Mouse (Mus musculus) embryonic fibroblast, embryonic 13.5 days (primary cell): ENCODE measurements around the gene Ubl7.

Source experiments
- CTCF ChIP-seq: IDR thresholded peaks from 2 replicates; pipeline ENCODE4 v1.5.1; 2011; ENCODE audit warnings: mild to moderate bottlenecking, control low read depth, low read length, moderate library complexity, borderline replicate concordance; ENCODE audit not compliant: insufficient read depth
- POLR2A ChIP-seq: IDR thresholded peaks from 2 replicates; pipeline ENCODE4 v1.6.1; 2011; ENCODE audit warnings: low read depth, mild to moderate bottlenecking, control low read depth, low read length, moderate library complexity

DNA sequence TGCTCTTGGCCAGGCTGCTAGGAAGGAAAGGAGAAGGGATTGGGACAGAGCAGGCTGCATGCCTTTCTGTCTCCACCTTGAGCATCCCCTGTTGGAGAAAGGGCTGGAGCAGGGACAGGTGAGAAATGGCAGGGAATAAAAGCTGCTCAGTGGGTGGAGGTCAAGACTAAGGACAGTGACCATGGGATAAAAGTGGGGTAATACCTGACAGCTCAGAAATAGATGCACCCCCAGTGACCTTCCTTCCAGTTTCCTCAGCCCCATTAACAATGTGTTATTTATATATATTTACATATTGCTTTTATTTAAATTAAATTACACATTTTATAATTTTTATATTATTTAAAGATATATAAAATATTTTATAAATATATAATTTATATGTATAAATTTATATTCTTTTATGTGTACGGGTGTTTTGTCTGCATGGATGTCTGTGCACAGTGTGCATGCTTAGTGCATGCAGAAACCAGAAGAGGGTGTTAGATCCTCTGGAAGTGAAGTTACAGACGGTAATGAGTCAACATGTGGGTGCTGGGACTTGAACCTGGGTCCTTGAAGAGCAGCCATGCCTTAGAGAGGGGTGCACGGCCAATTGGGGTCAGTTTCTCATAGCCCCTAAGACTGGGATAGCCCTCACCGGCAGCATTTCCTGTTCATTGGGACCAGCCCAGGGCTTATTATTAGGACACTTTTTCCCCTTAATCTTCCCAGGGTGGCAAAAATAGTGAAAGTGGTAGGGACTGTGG is 52.6 kb downstream of the Ubl7 start:
- no peak for TF ChIP-seq CTCF
- TF ChIP-seq POLR2A = no peak
